Mouse (Mus musculus): ENCODE results near the gene Tgfbr3.

Gene Tgfbr3

DNA sequence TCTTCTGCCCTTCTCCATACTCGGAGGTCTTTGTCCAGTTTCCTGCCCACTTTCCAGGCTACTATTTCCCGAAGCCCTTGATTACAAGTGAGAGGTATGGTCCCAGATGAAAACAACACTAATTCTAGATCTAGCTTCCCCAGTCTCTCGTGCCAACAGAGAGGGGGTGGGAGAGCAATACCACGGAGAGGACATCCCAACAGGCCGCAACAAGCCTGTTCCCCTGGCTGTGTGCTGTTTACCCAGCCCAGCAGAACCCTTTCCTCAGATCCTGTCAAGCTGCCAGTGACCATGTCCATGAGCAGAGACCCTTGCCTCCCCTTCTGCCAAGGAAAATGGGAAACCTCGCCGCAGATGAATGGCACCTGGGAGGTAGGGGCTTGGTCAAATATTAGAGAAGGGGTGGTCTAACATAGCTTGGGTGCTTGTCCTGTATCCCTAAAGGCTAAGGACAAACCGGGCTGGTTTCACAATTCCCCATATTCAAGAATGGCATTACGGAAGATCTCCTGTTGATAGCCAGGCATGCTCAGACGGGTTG is 77.5 kb downstream of the Tgfbr3 start:
- no peak for DNase-seq (ENCODE audit: low read depth, low spot score)

DNA sequence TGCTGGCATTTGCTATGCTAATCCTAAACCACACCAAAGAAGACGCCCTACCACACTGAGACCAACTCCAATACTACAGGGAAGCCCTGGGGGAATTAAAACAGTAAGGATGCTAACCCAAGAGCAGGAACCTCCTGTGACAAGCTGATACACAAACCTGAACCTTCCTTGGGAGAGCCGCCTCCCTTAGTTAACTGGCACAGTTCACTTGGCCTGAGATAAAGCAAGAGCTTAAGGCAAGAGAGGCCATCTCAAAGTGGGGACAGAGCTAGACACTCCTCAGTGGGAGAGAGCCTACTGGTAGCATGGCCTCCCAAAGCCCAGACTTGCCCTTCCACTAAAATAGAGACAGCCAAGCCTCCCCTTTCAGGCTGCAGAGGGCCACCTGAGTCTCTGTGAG is 79.4 kb downstream of the Tgfbr3 start:
- DNase-seq (ENCODE audit: low read depth, low spot score) = no peak

DNA sequence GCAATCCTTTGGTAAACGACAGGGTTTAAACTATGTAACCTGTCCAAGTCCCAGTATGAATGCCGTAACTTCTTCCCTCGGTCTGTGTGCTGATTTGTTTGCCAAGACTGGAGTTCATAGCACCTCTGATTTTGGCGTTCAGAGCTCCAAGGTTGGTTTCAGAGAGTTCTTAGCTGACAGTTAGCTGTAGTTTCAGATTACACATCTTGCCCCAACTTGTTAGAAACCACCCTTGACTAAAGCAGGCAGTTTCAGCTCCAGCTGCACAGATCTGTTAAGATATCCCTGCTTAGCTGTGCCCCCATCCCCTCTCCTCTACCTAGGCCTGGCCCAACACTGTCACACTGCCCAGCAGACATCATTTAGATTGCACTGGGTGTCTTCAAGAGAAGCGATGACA is 81.5 kb downstream of the Tgfbr3 start:
- DNase-seq (ENCODE audit: low read depth, low spot score) = no peak

DNA sequence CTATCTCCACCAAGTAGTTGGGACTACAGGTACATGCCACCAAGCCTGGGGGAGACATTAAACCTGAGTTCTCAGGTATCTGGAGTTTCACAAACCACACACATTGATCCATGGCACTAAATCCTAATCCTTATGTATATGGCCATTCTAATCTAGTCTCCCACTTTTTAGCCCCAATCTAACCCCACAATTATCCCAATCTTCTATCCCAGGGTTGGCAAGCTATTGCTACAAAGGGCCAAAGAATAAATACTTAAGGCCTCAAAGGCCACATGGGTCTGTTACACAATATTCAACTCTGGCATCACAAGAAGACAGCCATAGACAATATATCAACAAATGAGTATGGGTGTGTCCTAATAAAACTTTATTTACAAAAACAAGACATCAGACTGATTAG is 85.1 kb downstream of the Tgfbr3 start:
- no peak for DNase-seq (ENCODE audit: low read depth, low spot score)

DNA sequence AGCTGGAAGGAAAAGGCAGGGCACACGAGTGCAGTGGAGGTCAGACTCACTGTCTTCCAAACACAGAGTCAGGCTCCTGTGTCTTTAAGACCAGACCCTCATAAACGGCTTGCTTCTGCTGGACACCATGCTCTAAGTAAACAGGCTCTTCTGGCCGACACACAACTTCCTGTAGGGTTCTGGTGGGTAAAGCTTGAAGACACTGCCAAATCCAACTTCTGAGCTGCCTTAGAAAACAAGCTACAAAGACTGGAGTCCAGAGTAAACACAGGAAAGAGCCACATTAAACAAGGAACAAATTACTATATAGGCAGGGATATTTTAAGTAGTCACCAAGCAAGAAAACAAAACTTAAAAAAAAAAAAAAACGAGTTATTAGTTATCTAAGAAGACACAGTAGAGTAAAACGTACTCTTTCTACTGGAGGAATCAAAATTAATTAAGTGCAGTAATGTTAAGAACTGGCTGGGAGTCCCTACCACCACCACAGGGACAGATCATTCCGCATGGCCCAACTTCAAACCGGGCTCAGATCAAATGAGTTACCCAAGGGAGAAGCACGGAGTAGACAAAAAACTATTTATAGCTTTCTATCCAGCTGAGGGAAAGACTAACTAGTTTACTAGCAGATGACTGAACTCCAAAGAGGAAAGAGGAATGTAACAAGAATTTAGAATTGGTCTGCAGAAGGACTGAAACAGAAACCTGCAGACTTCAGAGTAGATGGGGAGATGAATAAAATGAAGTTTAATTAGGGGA is 86.4 kb downstream of the Tgfbr3 start:
- DNase-seq (ENCODE audit: low read depth, low spot score) = no peak

DNA sequence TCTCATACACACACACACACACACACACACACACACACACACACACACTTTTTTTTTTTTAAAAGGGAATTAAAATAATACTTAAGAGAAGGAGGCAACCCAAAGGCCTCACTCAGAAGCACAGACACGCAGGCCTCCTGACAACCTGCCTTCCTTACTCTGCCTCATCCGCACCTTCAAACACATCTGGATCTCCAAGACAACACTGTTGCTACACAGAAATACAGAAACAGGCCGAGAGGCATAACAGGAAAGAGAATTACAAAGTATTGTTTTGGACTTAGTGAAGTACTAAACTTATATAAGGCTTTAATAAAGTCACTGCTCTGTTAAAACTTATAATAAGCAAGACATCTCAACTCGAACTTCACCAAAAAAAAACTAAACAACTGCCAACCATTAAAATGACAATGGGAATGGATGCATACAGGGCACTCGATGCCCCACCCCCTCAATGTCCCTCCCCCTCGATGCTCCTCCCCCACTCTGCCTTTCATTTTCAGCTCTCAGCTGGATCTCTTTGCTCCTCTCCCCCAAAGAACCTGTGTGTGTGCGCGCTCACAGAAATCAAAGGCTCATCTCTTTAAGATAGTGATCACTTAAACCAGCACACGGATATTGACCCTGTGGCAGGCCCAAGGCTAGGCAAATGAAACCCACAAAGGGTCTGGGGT is 87.8 kb downstream of the Tgfbr3 start:
- DNase-seq (ENCODE audit: low read depth, low spot score) = no peak

DNA sequence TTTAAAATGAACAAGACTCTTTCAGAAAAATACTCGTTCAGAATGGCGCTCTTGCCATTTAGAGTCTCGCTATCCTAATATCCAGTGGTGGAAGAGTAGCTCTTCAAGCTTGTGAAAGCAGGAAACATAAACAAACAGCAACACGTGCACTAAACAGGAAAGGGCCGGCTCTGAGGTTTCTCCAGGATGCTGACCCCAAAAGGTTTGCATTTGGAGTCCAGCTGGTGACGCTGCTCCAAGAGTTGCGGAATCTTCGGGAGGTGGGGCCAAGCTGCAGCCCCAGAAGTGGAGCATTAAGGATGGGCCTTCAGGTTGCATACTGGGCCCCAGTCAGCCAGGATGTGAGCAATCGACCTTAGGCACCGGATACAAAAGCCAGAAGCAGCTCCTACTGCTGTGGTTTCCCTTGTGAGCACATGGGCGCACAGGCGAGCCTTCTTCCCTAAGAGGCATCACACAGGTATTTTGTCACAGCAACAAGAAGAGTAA is 88.5 kb downstream of the Tgfbr3 start:
- no peak for DNase-seq (ENCODE audit: low read depth, low spot score)

DNA sequence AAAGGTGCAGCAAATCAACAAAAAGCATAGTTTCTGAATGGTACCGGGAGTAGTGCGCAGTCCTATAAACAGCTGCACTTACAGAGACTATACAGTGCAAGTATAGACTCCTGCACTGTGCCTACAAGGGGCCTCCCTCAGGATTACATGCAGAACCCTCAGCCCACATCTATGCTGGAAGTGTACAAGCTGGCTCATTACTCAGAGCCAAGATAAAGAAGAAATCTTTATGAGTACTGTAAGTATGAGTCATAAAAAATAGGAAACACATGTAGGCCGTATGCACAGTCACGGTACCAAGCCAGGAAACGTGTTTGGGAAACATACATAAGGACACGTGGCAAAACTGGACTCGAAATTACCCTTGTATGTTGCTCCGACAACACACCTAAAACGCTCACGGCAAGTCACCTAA is 89.2 kb downstream of the Tgfbr3 start:
- no peak for DNase-seq (ENCODE audit: low read depth, low spot score)

DNA sequence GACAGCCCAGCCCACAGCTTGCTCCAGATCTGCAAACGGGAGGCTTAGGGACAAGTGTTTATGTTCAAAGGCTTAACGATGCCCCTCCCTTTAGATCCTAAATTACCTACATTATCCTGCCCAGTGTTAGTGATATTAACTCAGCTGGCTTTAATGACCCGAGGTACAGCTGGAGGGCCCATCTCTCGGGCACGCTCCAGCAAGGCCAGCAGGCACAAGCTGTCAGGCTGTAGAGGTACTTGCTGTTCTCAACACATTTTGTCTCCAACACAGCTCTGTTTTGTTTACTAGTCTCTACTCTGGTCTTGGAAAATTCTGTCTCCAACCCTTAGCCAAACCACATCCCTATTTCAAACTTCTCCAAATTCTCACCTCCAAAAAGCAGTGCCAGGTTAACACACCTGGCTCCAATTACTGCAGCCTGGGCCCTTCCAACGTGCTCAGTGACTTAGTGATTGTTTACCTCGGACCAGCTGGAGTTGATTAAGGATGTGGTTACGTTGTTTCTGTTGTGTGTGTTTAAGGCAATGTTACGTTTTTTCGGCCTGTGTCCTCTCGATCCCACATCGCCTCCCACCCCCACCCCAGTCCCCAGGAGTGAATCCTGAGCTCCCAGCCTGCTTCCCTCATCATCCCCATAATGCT is 93.6 kb downstream of the Tgfbr3 start:
- no peak for DNase-seq (ENCODE audit: low read depth, low spot score)

DNA sequence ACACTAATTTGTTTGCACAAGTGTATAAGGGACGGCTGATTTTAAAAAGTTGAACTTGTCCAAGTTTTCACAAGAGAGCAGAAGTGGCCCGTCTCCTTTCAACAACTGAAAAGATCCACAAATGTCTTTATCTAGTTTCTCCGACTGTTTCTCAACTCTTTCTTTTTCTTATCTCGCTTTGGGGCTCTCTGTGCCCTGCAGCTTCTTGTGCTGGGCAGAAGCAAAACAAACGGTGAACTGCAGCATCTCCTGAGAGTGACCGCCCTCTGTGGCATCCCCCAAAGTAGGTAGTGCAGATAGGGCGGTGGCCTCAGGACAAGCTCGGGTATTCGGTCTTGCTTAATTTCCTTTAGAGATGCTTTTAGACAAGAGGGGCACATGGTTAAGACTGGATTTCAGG is 96.3 kb downstream of the Tgfbr3 start:
- DNase-seq (ENCODE audit: low read depth, low spot score) = no peak

DNA sequence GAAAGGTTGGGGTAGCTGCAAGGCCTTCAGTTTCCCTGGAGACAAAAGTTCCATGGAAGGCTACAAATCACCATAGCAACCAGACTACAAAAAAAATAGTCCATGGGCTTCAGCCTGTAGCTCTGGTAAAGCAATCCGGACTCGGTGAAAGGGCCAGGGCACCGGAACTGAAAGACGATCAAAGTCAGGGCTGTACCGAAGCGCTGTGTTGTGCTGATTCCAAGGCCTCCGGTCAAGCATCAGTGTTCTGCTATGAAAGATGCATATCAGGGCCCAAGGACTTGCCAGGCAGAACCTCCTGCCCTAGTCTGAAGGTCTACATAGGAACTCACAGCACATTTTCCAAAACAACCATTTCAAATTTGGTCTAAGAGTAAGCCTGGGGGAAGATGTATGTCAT is 97.1 kb downstream of the Tgfbr3 start:
- DNase-seq (ENCODE audit: low read depth, low spot score) = no peak

DNA sequence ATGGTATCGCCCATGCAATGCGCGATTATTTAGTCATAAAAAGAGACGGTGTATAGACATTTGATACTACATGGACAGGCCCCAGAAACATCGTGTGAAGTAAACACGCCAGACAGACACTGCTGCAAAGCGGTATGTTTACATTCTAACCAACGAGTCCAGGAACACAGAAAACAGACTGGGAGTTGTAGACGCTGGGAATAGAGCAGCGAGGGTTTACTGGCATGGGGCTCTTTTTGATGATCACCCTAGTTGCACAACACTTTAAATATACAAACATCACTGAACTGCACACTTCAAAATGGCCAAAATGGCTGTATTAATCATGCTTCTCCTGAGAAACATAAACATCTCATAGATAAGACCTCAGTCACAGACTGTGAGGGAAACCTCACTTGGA is 100.9 kb downstream of the Tgfbr3 start:
- no peak for DNase-seq (ENCODE audit: low read depth, low spot score)

DNA sequence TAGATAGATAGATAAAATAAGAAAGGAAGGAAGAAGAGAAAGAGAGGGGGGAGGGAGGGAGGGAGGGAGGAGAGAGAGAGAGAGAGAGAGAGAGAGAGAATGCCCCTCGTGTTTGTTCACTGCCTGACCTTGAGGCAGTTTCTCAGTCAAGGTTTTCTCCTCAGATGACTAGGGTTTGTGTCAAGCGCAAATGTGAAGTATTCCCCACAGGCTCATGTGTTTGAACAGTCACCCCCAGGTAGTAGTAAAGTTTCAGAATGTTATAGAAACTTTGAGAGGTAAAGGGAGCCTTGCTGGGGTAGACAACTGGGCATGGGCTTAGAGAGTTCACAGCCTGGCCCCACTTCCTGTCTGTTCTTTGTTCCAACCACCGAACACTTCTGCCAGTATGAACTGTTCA is 103.2 kb downstream of the Tgfbr3 start:
- no peak for DNase-seq (ENCODE audit: low read depth, low spot score)

DNA sequence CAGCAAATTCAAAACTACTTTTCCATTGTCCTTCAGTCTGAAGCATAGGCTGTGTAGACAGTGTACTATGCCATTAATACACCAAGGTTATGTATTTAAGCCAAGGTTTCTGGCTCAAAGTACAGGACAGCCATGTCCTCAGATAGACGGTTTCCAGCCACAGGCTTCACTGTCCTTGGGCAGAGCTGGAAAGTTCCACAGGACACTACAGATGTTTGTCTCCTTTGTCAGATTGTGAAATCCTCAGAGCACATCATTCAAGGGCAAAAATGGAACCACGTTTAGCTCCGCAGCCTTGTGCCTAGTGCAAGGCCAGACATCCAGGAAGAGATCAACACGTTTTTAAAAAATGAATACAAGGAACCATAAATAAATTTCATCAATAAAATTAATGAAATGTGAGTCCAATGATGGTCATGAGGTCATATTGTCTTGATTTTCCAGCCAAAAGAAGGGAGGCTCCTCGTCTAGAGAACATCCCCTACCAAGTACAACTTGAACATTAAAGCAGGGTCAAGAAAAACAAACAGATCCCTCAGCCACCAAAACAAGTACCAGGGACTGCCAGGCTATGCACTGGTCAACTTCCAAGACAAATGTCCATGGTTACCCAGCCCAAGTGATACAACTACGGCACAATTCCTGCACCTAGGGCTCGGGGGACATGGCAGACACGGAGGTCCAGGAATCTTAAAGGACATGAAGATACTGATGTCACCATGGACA is 105.1 kb downstream of the Tgfbr3 start:
- DNase-seq (ENCODE audit: low read depth, low spot score) = no peak

DNA sequence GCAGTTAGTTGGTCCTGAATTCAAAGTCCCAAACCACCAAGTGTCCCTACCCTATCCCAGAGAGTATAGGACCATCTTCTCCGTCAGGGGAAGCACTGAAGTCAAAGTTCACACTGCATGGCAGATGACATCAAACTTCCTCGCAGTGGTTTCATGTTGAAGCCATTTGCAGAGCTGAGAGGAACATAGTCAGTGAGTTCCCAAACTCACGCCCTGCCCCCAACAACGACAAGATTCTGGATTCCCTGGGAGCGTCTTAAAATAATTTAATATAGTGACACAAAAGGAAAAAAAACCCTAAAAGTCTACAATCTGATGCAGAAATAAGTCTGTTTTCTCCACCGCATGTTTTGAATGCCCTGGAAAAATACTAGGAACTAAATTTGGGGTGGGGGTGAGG is 105.9 kb downstream of the Tgfbr3 start:
- no peak for DNase-seq (ENCODE audit: low read depth, low spot score)

DNA sequence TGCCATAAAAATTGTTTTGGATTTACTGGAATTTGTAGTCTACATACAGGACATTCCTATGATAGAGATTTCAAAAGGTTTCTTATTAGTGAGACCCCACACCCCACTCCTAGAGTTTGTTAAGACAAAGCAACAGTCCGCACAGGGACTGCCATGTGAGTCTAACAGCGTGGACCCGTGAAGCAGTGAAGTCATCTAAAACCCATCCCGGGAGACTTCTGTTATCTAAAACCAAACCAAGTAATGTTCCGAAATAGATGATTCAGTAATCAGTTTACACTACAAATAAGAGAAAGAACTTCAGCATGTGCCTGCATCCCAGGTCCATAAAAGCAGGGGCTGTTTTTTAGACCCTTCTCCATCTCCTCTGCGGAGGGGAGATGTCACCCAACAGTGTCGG is 106.7 kb downstream of the Tgfbr3 start:
- no peak for DNase-seq (ENCODE audit: low read depth, low spot score)

DNA sequence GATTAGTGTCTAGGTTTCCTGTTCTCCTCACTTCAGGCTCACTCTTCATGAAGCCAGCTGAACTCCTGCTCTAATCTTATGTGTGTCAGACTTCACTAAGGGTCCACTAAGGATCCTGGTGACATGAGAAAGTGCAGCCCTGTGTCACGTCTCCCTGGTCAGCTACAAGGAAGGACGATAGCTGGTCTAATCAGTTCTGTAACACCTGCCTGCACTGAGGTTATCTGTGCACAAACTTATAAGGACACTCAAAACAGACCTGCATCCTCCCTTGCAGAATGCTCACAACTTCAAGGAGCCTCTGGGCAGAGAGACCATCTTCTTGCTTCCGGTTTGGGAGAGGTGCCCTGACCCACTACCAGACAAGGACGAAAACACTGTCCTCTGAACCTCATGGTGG is 107.6 kb downstream of the Tgfbr3 start:
- DNase-seq (ENCODE audit: low read depth, low spot score) = no peak

DNA sequence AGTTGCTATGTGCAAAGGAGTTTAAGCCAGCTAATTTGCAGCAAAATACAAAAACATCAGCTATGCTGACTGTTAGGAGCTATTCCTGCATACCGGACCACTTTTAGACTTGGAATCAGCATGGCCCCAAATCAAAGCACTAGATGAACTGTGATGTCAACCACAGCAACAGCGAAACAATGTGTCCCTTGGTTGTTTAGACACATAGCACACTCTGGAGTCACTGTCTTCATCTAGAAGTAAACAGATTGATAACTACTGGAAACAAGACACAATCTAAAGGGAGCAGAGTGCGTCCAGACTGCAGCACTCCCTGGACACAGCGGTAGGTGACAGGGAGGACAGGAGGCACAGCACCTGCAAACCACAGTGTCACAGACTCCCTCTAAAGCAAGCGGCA is 110.2 kb downstream of the Tgfbr3 start:
- no peak for DNase-seq (ENCODE audit: low read depth, low spot score)

DNA sequence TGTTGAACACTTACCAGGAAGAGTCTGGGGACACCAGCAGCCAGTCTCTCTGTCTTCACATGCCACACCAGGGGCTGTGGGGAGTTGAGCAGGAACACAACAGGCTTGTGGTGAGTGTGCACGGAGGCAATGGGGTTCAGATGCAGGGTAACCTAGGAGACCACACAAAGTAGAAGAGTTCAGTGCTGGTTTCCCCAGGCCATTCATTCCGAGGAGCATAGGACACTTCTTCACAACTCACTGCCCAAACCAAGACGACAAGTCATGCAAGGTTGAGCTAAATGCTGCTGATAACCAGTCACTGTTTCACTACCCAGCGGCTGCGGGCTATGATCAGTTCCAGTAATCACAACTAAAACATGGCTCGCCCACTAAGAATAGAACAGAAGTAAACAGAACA is 111.6 kb downstream of the Tgfbr3 start:
- DNase-seq (ENCODE audit: low read depth, low spot score) = no peak

DNA sequence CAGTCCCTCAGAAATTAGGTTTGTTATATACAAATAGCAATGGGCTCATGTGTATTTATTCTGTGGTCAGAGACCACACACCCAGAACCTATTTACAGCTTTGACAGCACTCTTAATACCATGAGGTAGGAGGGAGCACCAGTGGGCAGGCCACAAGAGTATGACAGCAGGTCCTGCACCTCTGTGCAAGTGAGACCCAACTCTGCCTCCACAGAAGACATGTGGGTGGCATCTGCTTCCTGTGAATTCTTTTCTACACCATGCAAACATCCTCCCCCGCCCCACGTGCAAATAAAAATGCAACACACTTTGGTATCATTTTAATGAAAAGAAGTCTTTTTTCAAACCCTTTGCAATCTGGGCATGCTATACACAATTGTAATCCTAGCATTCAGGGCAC is 112.2 kb downstream of the Tgfbr3 start:
- DNase-seq (ENCODE audit: low read depth, low spot score) = no peak

DNA sequence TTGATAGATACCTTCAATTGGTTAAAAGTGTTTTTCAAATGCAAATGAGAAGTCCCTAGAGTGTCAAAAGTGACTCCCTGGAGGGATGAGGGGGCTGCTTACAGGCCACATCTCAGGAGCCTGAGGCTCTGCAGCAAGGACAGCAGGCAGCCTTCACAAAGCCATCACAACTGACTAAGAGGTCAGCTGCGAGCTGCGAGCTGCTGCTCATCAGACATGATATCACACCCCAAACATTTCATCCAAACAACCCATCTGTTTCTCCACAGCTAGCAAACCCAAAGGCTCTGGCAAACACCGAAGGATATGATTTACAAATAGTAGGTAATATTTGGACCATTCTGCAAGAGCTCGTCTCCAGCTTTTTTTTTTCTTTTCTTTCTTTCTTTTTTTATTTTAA is 112.6 kb downstream of the Tgfbr3 start:
- no peak for DNase-seq (ENCODE audit: low read depth, low spot score)

DNA sequence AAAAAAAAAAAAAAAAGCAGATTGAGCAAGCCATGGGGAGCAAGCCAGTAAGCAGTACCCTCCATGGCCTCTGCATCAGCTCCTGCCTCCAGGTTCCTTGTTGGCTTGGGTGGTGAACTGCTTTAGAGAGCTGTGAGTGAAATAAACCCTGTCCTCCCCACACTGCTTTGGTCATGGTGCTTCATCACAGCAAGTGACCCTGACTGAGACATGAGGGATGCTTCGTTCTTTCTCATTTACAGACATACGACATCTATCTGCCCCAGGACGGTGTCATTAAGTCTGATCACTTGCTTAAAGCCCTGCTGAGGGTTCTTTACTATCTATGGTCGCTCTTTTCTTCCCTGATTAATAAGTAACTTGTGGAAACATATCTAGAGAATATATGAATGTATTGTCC is 113.2 kb downstream of the Tgfbr3 start:
- DNase-seq (ENCODE audit: low read depth, low spot score) = no peak
